Mouse (Mus musculus) midbrain, embryonic 15.5 days (tissue): Measurements from ENCODE around the gene Rsf1. TPM values are rescaled to one million over a fixed set of nuclear protein-coding genes. Genes with fewer than 3 reads are reported as not detected.

Experiments
- ATAC-seq: fragments of 200-750 bp; cut with Nextera tagmentation; replicated peaks from 2 replicates; pipeline ENCODE4 v1.8.0; 2017; ENCODE audit warnings: moderate TSS enrichment
- H3K27ac ChIP-seq: fragments of 300-500 bp; sonication (generic); 2 replicates; pipeline ENCODE4 v1.5.1; 2015; ENCODE audit warnings: mild to moderate bottlenecking, inconsistent platforms
- H3K27me3 ChIP-seq: fragments of 300-500 bp; sonication (generic); replicated peaks from 2 replicates; pipeline ENCODE4 v1.6.1; 2015; ENCODE audit warnings: inconsistent platforms
- H3K36me3 ChIP-seq: fragments of 300-500 bp; sonication (generic); replicated peaks from 2 replicates; pipeline ENCODE4 v1.6.1; 2015; ENCODE audit warnings: inconsistent platforms
- H3K4me1 ChIP-seq: fragments of 300-500 bp; sonication (generic); 2 replicates; pipeline ENCODE4 v1.6.1; 2015; ENCODE audit warnings: inconsistent platforms
- H3K4me2 ChIP-seq: fragments of 300-500 bp; sonication (generic); 2 replicates; pipeline ENCODE4 v1.6.1; 2015; ENCODE audit warnings: inconsistent platforms, mild to moderate bottlenecking, moderate library complexity
- H3K4me3 ChIP-seq: fragments of 300-500 bp; sonication (generic); 2 replicates; pipeline ENCODE4 v1.5.1; 2015; ENCODE audit warnings: mild to moderate bottlenecking, inconsistent platforms
- H3K9ac ChIP-seq: fragments of 300-500 bp; sonication (generic); 2 replicates; pipeline ENCODE4 v1.6.1; 2015; ENCODE audit warnings: mild to moderate bottlenecking, inconsistent platforms
- H3K9me3 ChIP-seq: fragments of 300-500 bp; sonication (generic); 2 replicates; pipeline ENCODE4 v1.6.1; 2016; ENCODE audit warnings: inconsistent platforms
- WGBS: fragments of 180-500 bp; shearing (Covaris S2); methylation state at CpG from one replicate; pipeline ENCODE4 v1.1.7; 2015; ENCODE audit warnings: mixed read lengths; 5-methylcytosine and 5-hydroxymethylcytosine counted together
- polyA plus RNA-seq: library from polyadenylated mRNA; unstranded; fragments of >200 nt; fragmentation: Nextera tagmentation; extraction: Ambion mirVana; gene quantifications from 2 replicates; pipeline ENCODE4 v1.2.1, GENCODE M21; 2015

Rsf1 gene
- polyA plus RNA-seq: 29.2 and 30.1 TPM in 2 replicates

DNA sequence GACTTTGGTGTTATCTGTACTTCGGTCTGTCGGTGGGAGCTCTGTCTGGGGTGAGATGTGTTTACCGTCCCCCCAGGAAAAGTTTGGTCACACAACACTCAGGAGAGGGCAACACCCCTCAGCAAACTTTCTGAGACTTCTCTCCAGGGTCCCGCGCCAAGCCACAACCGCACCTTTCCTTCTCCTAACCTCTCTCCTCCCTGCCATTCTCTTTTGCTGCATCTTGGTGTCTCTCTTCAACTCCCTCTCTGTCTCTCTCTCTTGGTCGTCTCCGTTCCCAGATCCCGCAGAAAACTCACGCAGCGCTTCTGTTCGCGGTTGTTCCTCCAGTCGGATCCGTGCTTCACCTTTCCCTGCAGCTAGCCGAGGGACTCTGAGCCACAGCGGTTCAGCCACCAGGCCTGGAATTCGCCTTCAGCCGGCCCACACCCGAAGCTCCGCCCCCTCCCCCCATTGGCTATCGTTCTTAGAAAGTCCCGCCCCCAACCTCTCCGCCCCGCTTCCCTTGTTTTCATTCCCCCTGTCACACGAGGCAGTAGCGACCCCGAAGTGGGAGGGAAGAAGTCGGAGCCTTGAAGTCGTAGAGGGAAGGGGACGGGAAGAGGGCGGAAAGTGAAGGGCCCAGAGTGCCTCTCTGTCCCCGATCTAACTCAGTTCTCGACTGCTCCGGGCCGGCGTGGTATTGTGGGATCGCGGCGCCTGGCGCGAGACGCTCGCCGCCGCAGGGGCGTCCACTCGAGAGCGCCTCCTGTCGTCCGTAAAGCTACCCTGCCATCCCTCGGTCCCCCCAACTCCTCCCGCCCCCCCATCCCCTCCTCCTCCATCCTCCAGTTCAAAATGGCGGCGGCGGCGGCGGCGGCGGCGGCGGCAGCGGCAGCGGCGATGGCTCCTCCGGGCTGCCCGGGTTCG, at the start of gene Rsf1, which contains the start of gene Aamdc:
Gene Rsf1, plus strand, starts transcription at position 823 of the 909 bp plus-strand sequence.
Gene Aamdc, minus strand, starts transcription at position 431 of the 909 bp plus-strand sequence.
- H3K36me3 ChIP-seq: no peaks in the 10 kb centered on the region
- peak within 1 kb of the TSS; percentile 99 for H3K9ac ChIP-seq
- H3K9me3 ChIP-seq: no peaks in the 10 kb centered on the region
- peaks cover 21% of the 10 kb centered on the region for H3K4me1 ChIP-seq
- peak; percentile 98 for ATAC-seq
- peak within 1 kb of the TSS; percentile 97 for H3K27ac ChIP-seq
- under 1% methylated on average over 52 of the region's 68 CpGs for WGBS
- peak within 1 kb of the TSS; percentile 98 for H3K4me3 ChIP-seq
- H3K4me2 ChIP-seq: peak within 1 kb of the TSS; percentile 78
- no peaks in the 10 kb centered on the region for H3K27me3 ChIP-seq

DNA sequence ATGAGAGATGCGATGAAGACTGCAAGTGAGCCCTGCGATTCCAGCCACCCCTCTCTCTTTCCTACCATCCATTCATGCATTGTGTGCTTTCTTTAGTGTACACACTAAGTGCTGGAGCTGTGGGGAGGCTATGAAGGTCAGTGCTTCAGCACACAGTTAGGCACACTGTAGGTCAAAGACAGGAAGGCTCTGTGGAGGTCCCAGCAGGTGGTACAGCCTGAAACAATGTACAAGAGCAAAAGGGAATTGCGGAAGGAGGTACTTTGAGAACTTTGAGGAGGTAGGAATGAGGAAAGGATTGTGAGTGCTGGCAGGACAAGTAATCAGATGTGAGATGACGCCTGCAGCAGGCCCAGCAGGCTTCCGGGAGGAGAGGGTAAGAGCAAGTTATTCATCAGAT, 44.2 kb upstream of the Rsf1 start:
- 84% methylated on average over 5 of the region's 5 CpGs for WGBS
- ATAC-seq: no peak
- no peak overlapping the region for H3K4me2 ChIP-seq
- no peak overlapping the region for H3K4me3 ChIP-seq
- no peak overlapping the region for H3K27ac ChIP-seq
- no peak overlapping the region for H3K9ac ChIP-seq
- peaks cover 46% of the 10 kb centered on the region for H3K36me3 ChIP-seq
- H3K27me3 ChIP-seq: no peaks in the 10 kb centered on the region
- no peaks in the 10 kb centered on the region for H3K9me3 ChIP-seq
- no peaks in the 10 kb centered on the region for H3K4me1 ChIP-seq

DNA sequence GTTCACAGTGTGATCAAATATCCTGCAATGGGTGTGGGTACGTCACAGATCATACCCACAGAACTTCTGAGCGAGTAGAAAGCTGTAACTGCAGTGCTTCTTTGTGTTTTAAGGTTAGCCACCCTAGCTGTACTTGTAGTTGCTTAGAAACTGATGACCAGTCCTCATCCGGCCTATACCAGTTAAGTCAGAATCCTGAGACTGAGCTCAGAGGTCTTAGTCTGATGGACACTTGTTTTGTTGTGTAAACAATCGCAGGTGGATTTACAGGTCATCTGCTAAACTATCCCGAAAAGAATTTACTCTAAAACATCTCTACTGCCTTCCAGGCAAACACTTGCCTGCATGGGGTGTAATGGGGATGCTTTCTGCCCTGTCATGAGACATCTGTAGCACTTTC, 43.1 kb upstream of the Rsf1 start:
- no peak overlapping the region for H3K27ac ChIP-seq
- peaks cover 41% of the 10 kb centered on the region for H3K36me3 ChIP-seq
- 95% methylated on average over 5 of the region's 5 CpGs for WGBS
- no peaks in the 10 kb centered on the region for H3K4me1 ChIP-seq
- no peak overlapping the region for H3K4me3 ChIP-seq
- no peaks in the 10 kb centered on the region for H3K27me3 ChIP-seq
- ATAC-seq: no peak
- no peak overlapping the region for H3K4me2 ChIP-seq
- no peaks in the 10 kb centered on the region for H3K9me3 ChIP-seq
- no peak overlapping the region for H3K9ac ChIP-seq

DNA sequence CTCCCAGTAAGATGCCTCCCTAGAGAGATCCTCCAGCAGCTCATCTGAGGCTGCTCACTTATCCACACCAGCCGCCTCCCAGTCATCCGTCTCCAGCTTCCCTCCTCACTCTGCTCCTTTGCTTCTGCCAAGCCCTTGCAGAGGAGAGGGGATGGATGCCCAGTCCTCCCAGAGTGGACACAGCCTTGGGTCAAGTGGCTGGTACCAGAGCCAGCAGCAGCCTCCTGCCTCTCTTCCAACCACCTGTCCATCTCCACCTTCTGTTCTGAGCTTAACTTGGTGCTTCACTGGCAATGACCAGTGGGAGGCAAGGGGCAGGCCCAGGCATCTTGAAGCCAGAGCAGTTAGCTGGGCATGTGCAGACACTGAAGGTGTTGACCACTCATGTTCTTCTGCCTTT, 33.2 kb upstream of the Rsf1 start:
- no peaks in the 10 kb centered on the region for H3K9me3 ChIP-seq
- 88% methylated on average over 2 of the region's 2 CpGs for WGBS
- no peak overlapping the region for H3K27ac ChIP-seq
- ATAC-seq: no peak
- H3K4me1 ChIP-seq: no peaks in the 10 kb centered on the region
- H3K27me3 ChIP-seq: no peaks in the 10 kb centered on the region
- H3K36me3 ChIP-seq: peaks cover 19% of the 10 kb centered on the region
- H3K9ac ChIP-seq: no peak overlapping the region
- no peak overlapping the region for H3K4me3 ChIP-seq
- H3K4me2 ChIP-seq: no peak overlapping the region

DNA sequence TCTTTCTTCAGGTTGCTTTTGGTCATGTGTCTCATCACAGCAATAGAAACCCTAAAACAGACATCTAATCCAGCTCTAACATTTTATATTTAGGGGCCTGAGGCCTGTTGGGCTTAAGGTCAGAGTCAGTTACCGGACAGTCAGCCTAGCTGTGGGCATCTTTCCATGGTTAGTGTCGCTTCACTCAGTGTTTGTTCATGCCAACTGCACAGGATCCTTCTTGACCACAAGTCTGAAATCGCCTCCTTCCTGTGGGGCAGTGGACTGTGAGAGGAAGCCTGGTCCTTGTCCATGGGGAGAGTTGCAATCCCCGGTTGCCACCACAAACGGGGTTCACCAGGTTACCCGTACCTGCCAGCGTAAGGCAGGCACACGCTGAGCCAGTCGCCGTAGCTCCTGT, 30.4 kb upstream of the Rsf1 start:
- no peak overlapping the region for H3K4me2 ChIP-seq

DNA sequence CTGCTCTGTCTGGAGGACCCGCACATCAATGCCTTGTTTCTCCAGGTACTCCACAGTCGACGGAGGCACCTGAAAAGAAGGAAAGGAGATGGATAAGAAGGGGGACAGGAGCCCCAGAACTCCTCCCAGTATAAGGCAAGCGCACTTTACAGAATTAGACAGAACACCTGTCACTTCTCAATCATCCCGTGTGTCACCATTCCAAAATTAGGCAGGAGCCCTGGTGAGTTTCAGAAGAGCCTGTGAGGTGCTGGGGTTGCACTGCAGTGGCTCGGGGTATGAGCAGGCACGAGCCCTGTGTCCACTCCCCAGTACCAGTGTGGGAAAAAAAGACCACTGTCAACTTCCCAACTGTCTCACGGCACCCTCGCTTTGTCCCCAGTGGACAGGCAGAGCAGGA, 29.0 kb upstream of the Rsf1 start:
- no peak for ATAC-seq
- WGBS: 90% methylated on average over 9 of the region's 9 CpGs
- no peaks in the 10 kb centered on the region for H3K36me3 ChIP-seq
- no peaks in the 10 kb centered on the region for H3K4me1 ChIP-seq
- H3K4me2 ChIP-seq: no peak overlapping the region
- no peak overlapping the region for H3K9ac ChIP-seq
- H3K4me3 ChIP-seq: no peak overlapping the region
- H3K27ac ChIP-seq: no peak overlapping the region
- no peaks in the 10 kb centered on the region for H3K9me3 ChIP-seq
- H3K27me3 ChIP-seq: no peaks in the 10 kb centered on the region

More for the DNA sequence above, 30.4 kb upstream of the Rsf1 start:
- Histone ChIP-seq H3K27ac (no peak overlapping the region), H3K4me1 (no peaks in the 10 kb centered on the region), H3K36me3 (no peaks in the 10 kb centered on the region), H3K27me3 (no peaks in the 10 kb centered on the region), H3K9ac (no peak overlapping the region), H3K9me3 (no peaks in the 10 kb centered on the region), H3K4me3 (no peak overlapping the region)
- 95% methylated on average over 10 of the region's 10 CpGs for WGBS
- no peak for ATAC-seq

DNA sequence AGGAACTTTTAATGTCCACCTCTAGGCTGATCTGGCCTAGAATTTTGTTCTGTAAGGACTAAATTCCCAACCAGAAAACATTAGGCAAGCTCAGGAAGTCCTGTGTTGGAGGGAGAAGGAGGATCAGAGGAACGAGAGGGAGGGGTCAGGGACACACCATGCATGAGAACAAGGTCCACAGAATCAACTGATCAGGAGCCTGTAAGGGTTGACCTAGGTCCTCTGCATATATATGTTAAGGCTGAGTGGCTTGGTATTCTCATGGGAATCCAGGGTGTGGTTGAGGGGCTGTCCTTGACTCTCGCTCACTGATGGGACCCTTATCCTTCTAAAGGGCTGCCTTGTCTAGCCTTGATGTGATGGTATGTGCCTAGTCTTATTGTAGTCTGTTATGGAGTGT, 16.1 kb upstream of the Rsf1 start:
- WGBS: 96% methylated on average over 2 of the region's 2 CpGs
- no peaks in the 10 kb centered on the region for H3K27me3 ChIP-seq
- H3K27ac ChIP-seq: no peak overlapping the region
- no peak overlapping the region for H3K9ac ChIP-seq
- H3K4me1 ChIP-seq: no peaks in the 10 kb centered on the region
- H3K4me3 ChIP-seq: no peak overlapping the region
- no peaks in the 10 kb centered on the region for H3K36me3 ChIP-seq
- no peak overlapping the region for H3K4me2 ChIP-seq
- H3K9me3 ChIP-seq: no peaks in the 10 kb centered on the region
- no peak for ATAC-seq

DNA sequence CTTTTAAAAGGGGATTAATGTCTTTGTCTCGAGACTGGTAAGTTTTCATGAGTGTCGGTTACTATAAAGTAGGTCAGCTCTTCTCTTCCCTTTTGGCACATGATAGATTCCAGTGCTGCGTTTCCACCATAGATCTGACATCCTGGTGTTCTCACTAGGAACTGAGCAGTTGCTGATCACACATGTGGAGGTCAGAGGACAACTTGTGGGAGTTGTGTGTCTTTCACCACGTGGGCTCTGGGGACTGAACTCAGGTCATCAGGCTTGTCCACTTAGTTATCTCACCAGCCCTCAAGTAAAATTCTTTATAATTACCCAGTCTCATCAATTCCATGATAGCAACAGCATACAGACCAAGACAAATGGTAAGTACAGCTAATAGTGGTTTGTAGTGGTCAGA, 10.3 kb upstream of the Rsf1 start:
- Histone ChIP-seq H3K36me3 (0 out of 2 replicates have a peak, but pooled peaks cover 6% of the 10 kb centered on the region), H3K4me2 (no peak overlapping the region), H3K9me3 (no peaks in the 10 kb centered on the region), H3K4me1 (no peaks in the 10 kb centered on the region), H3K9ac (no peak overlapping the region), H3K27me3 (no peaks in the 10 kb centered on the region), H3K27ac (no peak overlapping the region), H3K4me3 (no peak overlapping the region)
- 81% methylated on average over 4 of the region's 4 CpGs for WGBS
- no peak for ATAC-seq

DNA sequence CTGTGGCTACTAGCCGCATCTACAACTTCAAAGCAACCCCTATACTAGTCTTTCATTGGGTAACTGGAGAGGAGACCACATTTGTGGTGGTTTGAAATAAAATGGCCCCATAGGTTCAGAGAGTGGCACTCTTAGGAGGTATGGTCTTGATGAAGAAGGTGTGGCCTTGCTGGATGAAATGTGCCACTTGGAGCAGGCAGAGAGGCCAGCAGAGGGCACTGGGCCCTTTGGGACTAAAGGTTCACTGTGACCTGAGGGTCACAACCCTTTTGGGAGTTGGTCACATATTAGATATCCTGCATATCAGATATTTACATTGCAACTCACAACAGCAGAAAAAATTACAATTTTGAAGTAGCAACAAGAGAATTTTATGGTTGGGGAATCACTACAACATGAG, 9.3 kb upstream of the Rsf1 start:
- 84% methylated on average over 1 of the region's 1 CpGs for WGBS
- no peaks in the 10 kb centered on the region for H3K4me1 ChIP-seq
- H3K9ac ChIP-seq: no peak overlapping the region
- no peak overlapping the region for H3K4me3 ChIP-seq
- no peaks in the 10 kb centered on the region for H3K27me3 ChIP-seq
- H3K9me3 ChIP-seq: no peaks in the 10 kb centered on the region
- 0 out of 2 replicates have a peak, but pooled peaks cover 6% of the 10 kb centered on the region for H3K36me3 ChIP-seq
- no peak overlapping the region for H3K4me2 ChIP-seq
- no peak overlapping the region for H3K27ac ChIP-seq
- no peak for ATAC-seq

DNA sequence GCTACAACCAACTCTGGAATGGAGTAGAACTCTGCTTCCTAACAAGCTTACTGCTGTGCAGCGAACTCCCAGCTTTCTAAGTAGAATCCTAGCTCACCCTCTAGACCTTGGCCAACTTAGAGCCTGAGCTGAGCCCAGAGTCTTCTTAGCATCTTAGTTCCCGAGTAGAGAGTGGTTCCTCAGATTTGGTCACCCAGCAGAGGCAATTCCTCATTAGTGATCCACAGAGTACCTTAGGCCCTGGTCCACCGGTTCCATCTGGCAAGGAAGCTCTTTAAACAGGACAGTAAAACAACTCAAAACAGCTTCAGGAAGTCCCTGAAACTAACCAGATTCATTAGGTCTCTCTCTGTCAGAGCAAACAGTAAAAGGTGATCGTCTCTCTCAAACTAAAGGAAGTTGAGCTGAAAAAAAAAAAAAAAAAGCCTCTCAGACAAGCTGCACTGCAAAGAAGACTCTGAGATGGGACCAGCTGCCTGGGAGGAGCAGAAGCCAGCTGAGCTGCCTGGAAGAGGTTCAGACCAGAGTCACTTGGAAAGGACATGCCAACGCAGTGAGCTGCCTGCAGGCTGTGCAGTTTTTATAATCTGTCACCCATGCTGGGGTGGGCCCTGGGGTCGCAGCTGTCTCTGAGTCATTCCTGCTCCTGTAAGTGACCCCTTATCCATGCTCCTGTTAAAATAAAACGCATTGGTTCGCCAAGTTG, 1.2 kb upstream of the Rsf1 start:
- ATAC-seq: peak; percentile 2
- Histone ChIP-seq H3K9ac (peak overlapping the region; percentile 46), H3K36me3 (no peaks in the 10 kb centered on the region), H3K9me3 (no peaks in the 10 kb centered on the region), H3K4me1 (peaks cover 18% of the 10 kb centered on the region), H3K27me3 (no peaks in the 10 kb centered on the region), H3K4me3 (peak overlapping the region; percentile 98), H3K4me2 (peak overlapping the region; percentile 78), H3K27ac (no peak overlapping the region)
- 31% methylated on average over 8 of the region's 8 CpGs for WGBS

DNA sequence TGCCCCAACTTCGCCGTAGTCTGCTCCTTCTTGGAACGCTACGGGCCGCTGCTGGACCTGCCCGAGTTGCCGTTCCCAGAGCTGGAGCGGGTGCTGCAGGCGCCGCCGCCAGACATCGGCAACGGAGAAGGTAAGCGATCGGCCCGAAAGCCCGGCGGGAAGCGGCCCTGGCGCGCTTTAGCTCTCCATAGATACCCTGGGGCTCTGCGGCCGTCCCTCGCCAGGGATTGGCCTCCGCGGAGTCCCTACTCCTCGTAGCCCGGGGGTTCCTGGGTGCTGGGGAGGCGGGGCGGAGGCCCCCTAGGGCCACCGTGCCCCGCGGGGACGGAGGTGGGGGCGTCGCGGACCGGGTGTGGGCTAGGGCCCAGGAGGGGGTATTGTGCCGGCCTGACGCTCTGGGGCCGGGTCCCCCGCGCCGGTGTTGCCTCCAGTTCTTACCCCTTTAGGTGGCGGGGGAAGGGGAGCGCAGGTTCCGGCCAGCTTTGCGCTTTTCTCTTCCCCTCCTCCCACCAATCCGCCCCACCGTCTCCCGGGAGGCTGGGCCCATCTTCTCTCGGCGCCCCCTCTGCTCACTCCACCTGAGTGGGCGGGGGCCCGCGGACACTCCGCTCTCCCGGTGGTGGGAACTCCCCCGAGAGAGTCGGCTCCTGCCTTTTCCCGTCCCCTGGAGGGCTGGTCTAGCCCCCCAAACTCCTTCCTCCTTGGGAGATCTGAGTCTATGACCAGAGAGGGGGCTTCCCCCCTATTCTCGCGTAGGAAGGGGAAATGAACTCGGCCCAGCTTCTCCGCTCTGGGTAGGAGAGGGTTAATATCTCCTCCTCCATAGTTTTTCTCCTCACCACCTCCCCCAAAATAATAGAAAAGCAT, 520 bp downstream of the Rsf1 start:
- peaks cover 22% of the 10 kb centered on the region for H3K4me1 ChIP-seq
- no peaks in the 10 kb centered on the region for H3K36me3 ChIP-seq
- WGBS: under 1% methylated on average over 63 of the region's 65 CpGs
- H3K9ac ChIP-seq: peak overlapping the region; percentile 99
- H3K27me3 ChIP-seq: no peaks in the 10 kb centered on the region
- peak overlapping the region; percentile 98 for H3K4me3 ChIP-seq
- peak overlapping the region; percentile 78 for H3K4me2 ChIP-seq
- peak; percentile 50 for ATAC-seq
- H3K27ac ChIP-seq: peak overlapping the region; percentile 97
- H3K9me3 ChIP-seq: no peaks in the 10 kb centered on the region

DNA sequence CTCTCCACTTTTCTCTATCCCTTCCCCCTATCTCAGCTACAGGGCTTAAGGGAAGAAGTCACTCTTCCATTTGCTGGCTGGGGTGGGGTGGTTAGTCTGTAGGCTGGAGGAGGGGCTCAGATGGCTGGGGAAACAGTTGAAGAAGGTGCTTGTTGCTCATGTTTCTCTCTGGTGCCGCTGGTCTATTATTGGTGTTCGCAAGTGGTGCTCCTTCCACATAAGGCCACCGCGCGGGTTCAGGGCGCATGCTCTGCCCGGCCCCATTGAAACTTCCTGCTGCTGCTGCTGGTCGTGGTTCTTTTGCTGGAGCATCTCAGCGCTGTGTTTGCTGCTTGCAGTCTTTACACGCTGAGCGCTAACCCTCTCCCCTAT, 1.1 kb downstream of the Rsf1 start:
- peaks cover 22% of the 10 kb centered on the region for H3K4me1 ChIP-seq
- H3K27ac ChIP-seq: peak overlapping the region; percentile 97
- no peaks in the 10 kb centered on the region for H3K36me3 ChIP-seq
- no peaks in the 10 kb centered on the region for H3K9me3 ChIP-seq
- ATAC-seq: peak; percentile 43
- WGBS: under 1% methylated on average over 11 of the region's 11 CpGs
- peak overlapping the region; percentile 99 for H3K9ac ChIP-seq
- peak overlapping the region; percentile 98 for H3K4me3 ChIP-seq
- H3K27me3 ChIP-seq: no peaks in the 10 kb centered on the region
- H3K4me2 ChIP-seq: peak overlapping the region; percentile 78
